Mouse (Mus musculus) heart, embryonic 13.5 days (tissue): ENCODE results near the gene Nphs1. TPM values are rescaled to one million over a fixed set of nuclear protein-coding genes. Genes with fewer than 3 reads are reported as not detected.

Experiments
- ATAC-seq: fragments of 200-750 bp; cut with Nextera tagmentation; 2 replicates; pipeline ENCODE4 v1.8.0; 2017; ENCODE audit warnings: moderate TSS enrichment; ENCODE audit not compliant: insufficient number of reproducible peaks, low FRiP score, low TSS enrichment; ENCODE audit errors: extremely low read depth
- H3K27ac ChIP-seq: fragments of 300-500 bp; sonication (generic); replicated peaks from 2 replicates; pipeline ENCODE4 v1.5.1; 2015; ENCODE audit warnings: moderate library complexity, mild to moderate bottlenecking, inconsistent platforms
- H3K27me3 ChIP-seq: fragments of 300-500 bp; sonication (generic); replicated peaks from 2 replicates; pipeline ENCODE4 v1.6.1; 2015; ENCODE audit warnings: mild to moderate bottlenecking, inconsistent platforms
- H3K36me3 ChIP-seq: fragments of 300-500 bp; sonication (generic); 2 replicates; pipeline ENCODE4 v1.6.1; 2015; ENCODE audit warnings: mild to moderate bottlenecking, inconsistent platforms
- H3K4me1 ChIP-seq: fragments of 300-500 bp; sonication (generic); 2 replicates; pipeline ENCODE4 v1.6.1; 2015; ENCODE audit warnings: inconsistent platforms
- H3K4me2 ChIP-seq: fragments of 300-500 bp; sonication (generic); 2 replicates; pipeline ENCODE4 v1.6.1; 2015; ENCODE audit warnings: inconsistent platforms, mild to moderate bottlenecking, moderate library complexity
- H3K4me3 ChIP-seq: fragments of 300-500 bp; sonication (generic); 2 replicates; pipeline ENCODE4 v1.5.1; 2015; ENCODE audit warnings: moderate library complexity, mild to moderate bottlenecking, inconsistent platforms
- H3K9ac ChIP-seq: fragments of 300-500 bp; sonication (generic); 2 replicates; pipeline ENCODE4 v1.6.1; 2015; ENCODE audit warnings: inconsistent platforms, mild to moderate bottlenecking, moderate library complexity
- H3K9me3 ChIP-seq: fragments of 300-500 bp; sonication (generic); 2 replicates; pipeline ENCODE4 v1.6.1; 2016; ENCODE audit warnings: inconsistent platforms
- WGBS: fragments of 180-500 bp; shearing (Covaris S2); methylation state at CpG from one replicate; pipeline ENCODE4 v1.1.7; 2015; ENCODE audit warnings: mixed read lengths; 5-methylcytosine and 5-hydroxymethylcytosine counted together
- polyA plus RNA-seq: library from polyadenylated mRNA; unstranded; fragments of >200 nt; fragmentation: Nextera tagmentation; extraction: Ambion mirVana; gene quantifications from 2 replicates; pipeline ENCODE4 v1.2.1, GENCODE M21; 2015

Nphs1 gene
- polyA plus RNA-seq, 1 experiment from 2014 or later = 0.12 TPM

GRCm38 (mm10) chr7:30531291-30531815, 73.2 kb downstream of the Nphs1 start:
- Histone ChIP-seq H3K4me3 (no peak overlapping the region), H3K27me3 (peaks cover 19% of the 10 kb centered on the region; the same call in 1 of the 2 replicates), H3K36me3 (peaks cover 61% of the 10 kb centered on the region), H3K4me1 (peaks cover 42% of the 10 kb centered on the region), H3K9me3 (no peaks in the 10 kb centered on the region), H3K27ac (no peak overlapping the region), H3K9ac (peak overlapping the region; percentile 28), H3K4me2 (no peak overlapping the region)
- no peak for ATAC-seq
- WGBS = 73% methylated on average over 9 of the region's 9 CpGs

GRCm38 (mm10) chr7:30532931-30533330, 74.8 kb downstream of the Nphs1 start:
- ATAC-seq = no peak
- H3K9ac ChIP-seq = peak overlapping the region; percentile 86
- H3K27me3 ChIP-seq = peaks cover 12% of the 10 kb centered on the region; the same call in 1 of the 2 replicates
- peak overlapping the region; percentile 75 for H3K4me2 ChIP-seq
- peaks cover 38% of the 10 kb centered on the region for H3K4me1 ChIP-seq
- no peak overlapping the region for H3K4me3 ChIP-seq
- H3K27ac ChIP-seq = no peak overlapping the region
- peaks cover 48% of the 10 kb centered on the region for H3K36me3 ChIP-seq
- H3K9me3 ChIP-seq = no peaks in the 10 kb centered on the region
- 35% methylated on average over 8 of the region's 8 CpGs for WGBS

- WGBS = 10% methylated on average over 25 of the region's 26 CpGs
- Histone ChIP-seq H3K9me3 (no peaks in the 10 kb centered on the region), H3K27ac (no peak overlapping the region), H3K27me3 (peaks cover 12% of the 10 kb centered on the region; the same call in 1 of the 2 replicates), H3K36me3 (peaks cover 46% of the 10 kb centered on the region), H3K4me1 (peaks cover 38% of the 10 kb centered on the region), H3K9ac (peak overlapping the region; percentile 86), H3K4me3 (peak overlapping the region; percentile 81), H3K4me2 (peak overlapping the region; percentile 75)
- ATAC-seq = no peak
These were observed 76.0 kb downstream of the Nphs1 start for GRCm38 (mm10) chr7:30533941-30534632.

DNA sequence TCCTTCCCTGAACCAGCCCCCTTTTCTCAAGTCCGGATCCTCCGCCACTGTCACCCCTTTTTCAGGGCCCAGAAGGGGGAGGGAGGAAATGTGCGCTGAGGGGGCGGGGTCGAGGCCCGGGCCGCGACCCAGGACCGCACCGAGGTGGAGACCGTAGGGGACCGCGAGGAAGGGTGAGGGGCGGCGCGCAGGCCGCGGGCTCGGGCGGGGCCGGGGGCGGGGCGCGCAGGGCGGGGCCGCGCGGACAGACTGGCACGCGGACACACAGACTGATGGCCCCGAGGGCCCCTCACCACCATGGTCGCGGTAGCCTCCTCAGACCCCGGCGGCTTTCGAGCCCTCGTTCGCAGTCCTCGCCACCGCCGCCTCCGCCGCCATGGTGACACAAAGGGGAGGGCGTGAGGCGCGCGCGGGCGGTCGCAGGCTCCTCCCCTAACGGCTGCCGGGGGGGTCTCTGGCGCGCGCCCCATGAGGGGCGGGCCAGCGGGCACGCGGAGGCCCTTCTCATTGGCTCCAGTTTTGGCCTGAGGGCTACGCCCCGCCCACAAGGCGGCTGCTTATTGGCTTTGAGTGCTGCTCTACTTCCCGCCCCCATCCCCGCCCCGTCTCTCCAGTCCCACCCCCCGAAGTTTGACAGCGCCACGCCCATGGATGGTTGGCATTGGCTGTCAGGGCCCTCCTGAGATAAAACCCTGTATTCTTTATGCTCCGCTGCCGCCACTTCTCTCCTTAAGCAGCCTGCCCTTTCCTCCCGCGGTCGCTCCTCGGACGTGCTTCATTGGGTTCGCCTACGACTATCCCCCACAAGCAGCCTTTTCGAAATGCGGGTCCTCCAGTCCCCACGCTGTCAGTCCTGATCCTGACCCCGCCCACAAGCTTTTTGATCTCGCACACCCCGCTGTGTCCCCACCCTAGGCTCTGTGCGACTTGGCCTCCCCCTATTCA, 76.8 kb downstream of the Nphs1 start, which contains the start of gene Arhgap33:
Arhgap33 (minus strand) TSS at position 428 of the 945 bp plus-strand sequence.
- Histone ChIP-seq H3K27me3 (peaks cover 9% of the 10 kb centered on the region; the same call in 1 of the 2 replicates), H3K4me3 (peak within 1 kb of the TSS; percentile 81), H3K9me3 (no peaks in the 10 kb centered on the region), H3K9ac (peak within 1 kb of the TSS; percentile 86), H3K4me2 (peak within 1 kb of the TSS; percentile 75), H3K36me3 (peaks cover 46% of the 10 kb centered on the region), H3K27ac (peak within 1 kb of the TSS; percentile 32), H3K4me1 (peaks cover 38% of the 10 kb centered on the region)
- peak; percentile 96 for ATAC-seq
- under 1% methylated on average over 73 of the region's 84 CpGs for WGBS

Other genes starting within 250 kb of the Nphs1 start
- gene Polr2i, start 226.4 kb upstream of the Nphs1 start, polyA plus RNA-seq = 113 and 123 TPM in 2 replicates
- 145 and 170 TPM in 2 replicates for gene Tbcb, start 226.0 kb upstream of the Nphs1 start, polyA plus RNA-seq
- gene Ovol3, start 222.6 kb upstream of the Nphs1 start, polyA plus RNA-seq = not detected in 2 replicates
- gene Thap8, start 178.2 kb upstream of the Nphs1 start, polyA plus RNA-seq = 0.37 and 0.39 TPM in 2 replicates
- gene Wdr62, start 177.9 kb upstream of the Nphs1 start, polyA plus RNA-seq = 7.1 and 8.5 TPM in 2 replicates
- 10.2 and 14.9 TPM in 2 replicates for gene Clip3, start 166.6 kb upstream of the Nphs1 start, polyA plus RNA-seq
- 60.5 and 66.1 TPM in 2 replicates for gene Alkbh6, start 149.6 kb upstream of the Nphs1 start, polyA plus RNA-seq
- 18.3 and 20.2 TPM in 2 replicates for gene Syne4, start 143.5 kb upstream of the Nphs1 start, polyA plus RNA-seq
- gene E130208F15Rik, start 136.6 kb upstream of the Nphs1 start, polyA plus RNA-seq = 2.5 and 3.3 TPM in 2 replicates
- 14.6 and 15.1 TPM in 2 replicates for gene Sdhaf1, start 134.4 kb upstream of the Nphs1 start, polyA plus RNA-seq
- gene Lrfn3, start 95.5 kb upstream of the Nphs1 start, polyA plus RNA-seq = 1.9 TPM in 2 replicates
- 27.8 and 28.7 TPM in 2 replicates for gene Tyrobp, start 44.6 kb upstream of the Nphs1 start, polyA plus RNA-seq
- gene Hcst, start 38.5 kb upstream of the Nphs1 start, polyA plus RNA-seq = 0.66 and 0.90 TPM in 2 replicates
- gene Nfkbid, start 36.6 kb upstream of the Nphs1 start, polyA plus RNA-seq = 1.2 and 1.4 TPM in 2 replicates
- gene Aplp1, start 12.8 kb upstream of the Nphs1 start, polyA plus RNA-seq = 26.8 and 29.5 TPM in 2 replicates
- 0.45 and 0.49 TPM in 2 replicates for gene Kirrel2, start 625 bp upstream of the Nphs1 start, polyA plus RNA-seq
- gene Prodh2, start 35.3 kb downstream of the Nphs1 start, polyA plus RNA-seq = 0.13 and 1.0 TPM in 2 replicates
- 8.0 and 9.3 TPM in 2 replicates for gene Arhgap33, start 76.7 kb downstream of the Nphs1 start, polyA plus RNA-seq
- 76.6 and 86.4 TPM in 2 replicates for gene Hspb6, start 93.9 kb downstream of the Nphs1 start, polyA plus RNA-seq
- gene Proser3, start 94.0 kb downstream of the Nphs1 start, polyA plus RNA-seq = 8.7 and 9.6 TPM in 2 replicates
- 31.0 and 36.9 TPM in 2 replicates for gene Lin37, start 101.5 kb downstream of the Nphs1 start, polyA plus RNA-seq
- 85.6 and 92.3 TPM in 2 replicates for gene U2af1l4, start 105.0 kb downstream of the Nphs1 start, polyA plus RNA-seq
- gene Gm49396, start 105.0 kb downstream of the Nphs1 start, polyA plus RNA-seq = 7.4 and 8.4 TPM in 2 replicates
- 114 and 116 TPM in 2 replicates for gene Psenen, start 105.3 kb downstream of the Nphs1 start, polyA plus RNA-seq
- 3.5 and 3.6 TPM in 2 replicates for gene Igflr1, start 107.1 kb downstream of the Nphs1 start, polyA plus RNA-seq
- 4.4 and 5.7 TPM in 2 replicates for gene Kmt2b, start 130.4 kb downstream of the Nphs1 start, polyA plus RNA-seq
- 0.13 and 0.19 TPM in 2 replicates for gene Zbtb32, start 140.6 kb downstream of the Nphs1 start, polyA plus RNA-seq
- 0.33 and 0.37 TPM in 2 replicates for gene Upk1a, start 154.5 kb downstream of the Nphs1 start, polyA plus RNA-seq
- gene Cox6b1, start 167.8 kb downstream of the Nphs1 start, polyA plus RNA-seq = 1,963 and 2,109 TPM in 2 replicates
- gene Etv2, start 177.5 kb downstream of the Nphs1 start, polyA plus RNA-seq = 0.33 and 0.37 TPM in 2 replicates
- 79.5 and 88.4 TPM in 2 replicates for gene Rbm42, start 192.0 kb downstream of the Nphs1 start, polyA plus RNA-seq
- gene Haus5, start 206.7 kb downstream of the Nphs1 start, polyA plus RNA-seq = 30.1 and 32.3 TPM in 2 replicates
- gene Pmis2, start 213.3 kb downstream of the Nphs1 start, polyA plus RNA-seq = not detected in 2 replicates
- 1.9 TPM in 2 replicates for gene 2200002J24Rik, start 240.6 kb downstream of the Nphs1 start, polyA plus RNA-seq